ENCODE assay signal across 8 mouse cellular contexts in genomic region chr11:116501005-116501746, GRCm38 (mm10). TPM values are rescaled to one million over a fixed set of nuclear protein-coding genes. Genes with fewer than 3 reads are reported as not detected.
DNase-seq lines count a peak whose midpoint lies in the region; ATAC-seq and TF ChIP-seq lines count a peak whose summit lies in the region.

No protein-coding gene starts in this region.

- H3K4me2 ChIP-seq in CH12.LX (ENCODE audit: insufficient read depth, low read depth, poor library complexity, severe bottlenecking), result no peak overlapping the region
- H3K4me2 ChIP-seq in limb, embryonic 14.5 days (replicated peaks; ENCODE audit: low read depth, low read length, severe bottlenecking), result no peak overlapping the region
- H3K4me2 ChIP-seq in neural tube, embryonic 12.5 days (replicated peaks), result no peak overlapping the region

- H3K9ac ChIP-seq in CH12.LX (ENCODE audit: insufficient read depth, low read depth), result no peak overlapping the region
- no peak overlapping the region for H3K9ac ChIP-seq in limb, embryonic 14.5 days (ENCODE audit: low read depth, low read length, severe bottlenecking)
- H3K9ac ChIP-seq in neural tube, embryonic 12.5 days, result no peak overlapping the region

- H3K27me3 ChIP-seq in CH12.LX (replicated peaks), result no peaks in the 10 kb centered on the region
- no peaks in the 10 kb centered on the region for H3K27me3 ChIP-seq in limb, embryonic 14.5 days (ENCODE audit: control insufficient read depth, insufficient read depth, low read length)
- H3K27me3 ChIP-seq in neural tube, embryonic 12.5 days (replicated peaks), result no peaks in the 10 kb centered on the region

- no peak for TF ChIP-seq EP300 in CH12.LX (IDR thresholded peaks at IDR 0.05; ENCODE audit: low read length)

- peaks cover 0 to 13% of the 10 kb centered on the region in 2 experiments; a peak in 2 of 4 replicates for H3K4me1 ChIP-seq in CH12.LX (ENCODE audit: control insufficient read depth in 1 of 2, insufficient read depth in 2 of 2)
- peaks cover 6% of the 10 kb centered on the region for H3K4me1 ChIP-seq in limb, embryonic 14.5 days (ENCODE audit: control insufficient read depth, insufficient read depth, low read length)
- H3K4me1 ChIP-seq in neural tube, embryonic 12.5 days, result peaks cover 4% of the 10 kb centered on the region; the same call in 1 of the 2 replicates

- no peak for TF ChIP-seq POLR2A in CH12.LX (IDR thresholded peaks at IDR 0.05; ENCODE audit: low read depth, low read length)
- TF ChIP-seq POLR2A in limb, embryonic 14.5 days (IDR thresholded peaks at IDR 0.05; ENCODE audit: borderline replicate concordance, extremely low read depth, insufficient read depth, insufficient read length), result no peak

- H3K9me3 ChIP-seq in CH12.LX (replicated peaks; ENCODE audit: low read length), result peaks cover 2% of the 10 kb centered on the region
- no peaks in the 10 kb centered on the region for H3K9me3 ChIP-seq in limb, embryonic 14.5 days (ENCODE audit: control insufficient read depth, low read length)
- H3K9me3 ChIP-seq in neural tube, embryonic 12.5 days, result no peaks in the 10 kb centered on the region

- peak; percentile 53 to 78 for DNase-seq in heart, adult 18-20 months
- DNase-seq in heart, postnatal 25 days (ENCODE audit: low spot score), result no peak
- peak; percentile 52 for DNase-seq in CH12.LX (ENCODE audit: extremely low read depth)
- peak; percentile 75 to 76 for DNase-seq in cerebellum, postnatal 14 days
- DNase-seq in heart, postnatal 14 days, result peak; percentile 35 to 58
- peak; percentile 85 for DNase-seq in limb, embryonic 14.5 days (ENCODE audit: low spot score)

- TF ChIP-seq RAD21 in CH12.LX (IDR thresholded peaks at IDR 0.05; ENCODE audit: low read depth, low read length), result peak; percentile 70

- dilution Hi-C loops in CH12.LX (cut with MboI; ENCODE audit: extremely low pct_ligation_motif_present, extremely low pct_unique_long_range_greater_than_20kb, low sequenced_read_pairs), result no loop called here

- intact Hi-C loops in heart, postnatal 25 days (cut with DNase I), result loop anchor here (1.0 to 2.0 kb wide), 2 partner anchors 33 to 128 kb away; no protein-coding TSS in a partner anchor
- intact Hi-C loops in heart, postnatal 14 days (cut with DNase I), result loop anchor here (1.0 to 2.0 kb wide), 2 partner anchors 33 to 126 kb away; partner anchors contain the start of gene Rhbdf2

- in situ Hi-C loops in CH12.LX (cut with MboI; ENCODE audit: low pct_ligation_motif_present, low pct_unique_long_range_greater_than_20kb, low sequenced_read_pairs), result no loop called here

- no peak overlapping the region for H3K4me3 ChIP-seq in CH12.LX (replicated peaks in 1 of 3; ENCODE audit: low read depth in 2 of 3, low read length in 2 of 3, poor library complexity in 1 of 3)
- no peak overlapping the region for H3K4me3 ChIP-seq in limb, embryonic 14.5 days (replicated peaks; ENCODE audit: low read length)
- no peak overlapping the region for H3K4me3 ChIP-seq in neural tube, embryonic 12.5 days

- peak; percentile 28; the same call in 1 of the 2 replicates for ATAC-seq in limb, embryonic 14.5 days (ENCODE audit: low FRiP score, low read depth)
- no peak for ATAC-seq in neural tube, embryonic 12.5 days (ENCODE audit: low FRiP score, low read depth)
- no peak for ATAC-seq in inflammation-experienced regulatory T-cells, adult 6 months

- H3K36me3 ChIP-seq in CH12.LX (replicated peaks in 1 of 2; ENCODE audit: control insufficient read depth in 1 of 2, insufficient read depth in 1 of 2, low read length in 1 of 2), result no peaks in the 10 kb centered on the region
- H3K36me3 ChIP-seq in limb, embryonic 14.5 days (ENCODE audit: control insufficient read depth, insufficient read depth, low read length), result no peaks in the 10 kb centered on the region
- H3K36me3 ChIP-seq in neural tube, embryonic 12.5 days, result no peaks in the 10 kb centered on the region

- no peak overlapping the region for H3K27ac ChIP-seq in CH12.LX (ENCODE audit: insufficient read depth, low read depth)
- H3K27ac ChIP-seq in limb, embryonic 14.5 days (replicated peaks; ENCODE audit: low read depth, low read length), result no peak overlapping the region
- H3K27ac ChIP-seq in neural tube, embryonic 12.5 days, result peak overlapping the region; percentile 11; the same call in 1 of the 2 replicates

- H3K79me2 ChIP-seq in CH12.LX (replicated peaks; ENCODE audit: control insufficient read depth, extremely low read depth, insufficient read depth, poor library complexity, severe bottlenecking), result no peaks in the 10 kb centered on the region

- WGBS in limb, embryonic 14.5 days, result 21% methylated on average over 7 of the region's 7 CpGs
- 31% methylated on average over 7 of the region's 7 CpGs for WGBS in neural tube, embryonic 12.5 days

- peak; percentile 48 to 82 for TF ChIP-seq CTCF in CH12.LX (conservative IDR thresholded peaks at IDR 0.05 in 1 of 2, IDR thresholded peaks at IDR 0.05 in 1 of 2; ENCODE audit: low read depth in 2 of 2, low read length in 2 of 2)

TF ChIP-seq in CH12.LX, 34 proteins besides CTCF, POLR2A, EP300 and RAD21:
- TF ChIP-seq MAFK (IDR thresholded peaks at IDR 0.05; ENCODE audit: insufficient replicate concordance, low read length) (peak; percentile 99), TBP (conservative IDR thresholded peaks at IDR 0.05; ENCODE audit: low read depth, low read length) (no peak), NRF1 (IDR thresholded peaks at IDR 0.05; ENCODE audit: low read depth, low read length) (no peak), JUN (IDR thresholded peaks at IDR 0.05; ENCODE audit: insufficient read depth, low read depth, low read length) (no peak), TCF12 (IDR thresholded peaks at IDR 0.05; ENCODE audit: low read depth, low read length) (no peak), UBTF (IDR thresholded peaks at IDR 0.05; ENCODE audit: low read depth, low read length) (no peak), CHD1 (IDR thresholded peaks at IDR 0.05; ENCODE audit: low read depth, low read length) (no peak), ETS1 (conservative IDR thresholded peaks at IDR 0.05; ENCODE audit: low read depth, low read length) (no peak), RCOR1 (conservative IDR thresholded peaks at IDR 0.05; ENCODE audit: low read depth, low read length) (no peak), E2F4 (IDR thresholded peaks at IDR 0.05; ENCODE audit: insufficient replicate concordance, low read depth, low read length) (no peak), PAX5 (IDR thresholded peaks at IDR 0.05; ENCODE audit: low read length) (no peak), MXI1 (IDR thresholded peaks at IDR 0.05; ENCODE audit: low read depth, low read length) (no peak), MYC (IDR thresholded peaks at IDR 0.05; ENCODE audit: low read depth, low read length) (no peak), KAT2A (IDR thresholded peaks at IDR 0.05; ENCODE audit: insufficient replicate concordance, low read length) (no peak), ZMIZ1 (IDR thresholded peaks at IDR 0.05; ENCODE audit: low read depth, low read length) (no peak), JUND (conservative IDR thresholded peaks at IDR 0.05; ENCODE audit: low read depth, low read length) (peak; percentile 34; the same call in 1 of the 2 replicates), ZNF384 (IDR thresholded peaks at IDR 0.05; ENCODE audit: low read depth, low read length) (no peak), ZKSCAN1 (IDR thresholded peaks at IDR 0.05; ENCODE audit: borderline replicate concordance, low read depth, low read length) (no peak), SMC3 (IDR thresholded peaks at IDR 0.05; ENCODE audit: low read depth, low read length) (peak; percentile 68), GABPA (IDR thresholded peaks at IDR 0.05; ENCODE audit: insufficient replicate concordance, low read depth, low read length) (no peak)

RNA-seq across cellular contexts. Expression of gene Prpsap1, which starts 7.2 kb away (rescaled TPM):
- total RNA-seq in heart, adult 18-20 months (2021), result 10 to 100 TPM; 25.1 to 29.4 TPM
- 10 to 100 TPM; 33.2 to 35.1 TPM for total RNA-seq in heart, postnatal 25 days (2021)
- 114 and 118 TPM in 2 replicates for total RNA-seq in CH12.LX (2012; rRNA removed)
- 79.8 and 93.5 TPM in 2 replicates for total RNA-seq in CH12.LX (2014; rRNA removed)
- 112 and 114 TPM in 2 replicates for polyA plus RNA-seq in CH12.LX (2012; ENCODE audit: insufficient read length, low read depth)
- 10 to 100 TPM; 41.5 to 45.4 TPM for total RNA-seq in heart, postnatal 14 days (2021)
- polyA plus RNA-seq in limb, embryonic 14.5 days (2012; rRNA removed), result 134 and 144 TPM in 2 replicates
- 148 and 157 TPM in 2 replicates for polyA plus RNA-seq in limb, embryonic 14.5 days (2014; fragmentation: Nextera tagmentation; extraction: Ambion mirVana)
- 199 and 200 TPM in 2 replicates for polyA plus RNA-seq in neural tube, embryonic 12.5 days (2016; fragmentation: Nextera tagmentation; extraction: Ambion mirVana)
- 10 to 100 TPM; 23.4 to 58.2 (median 50.6) TPM for polyA plus RNA-seq in inflammation-experienced regulatory T-cells, adult 6 months (2017; shearing (Covaris generic))

RNA-seq across cellular contexts. Expression of gene Sphk1, which starts 29.5 kb away (rescaled TPM):
- total RNA-seq in heart, adult 18-20 months (2021), result 1 to 10 TPM in 1 of 2 experiments, under 1 TPM in 1; 0.94 to 1.4 TPM
- total RNA-seq in heart, postnatal 25 days (2021), result 1 to 10 TPM; 1.4 to 1.9 TPM
- 0.84 and 2.1 TPM in 2 replicates for total RNA-seq in CH12.LX (2012; rRNA removed)
- total RNA-seq in CH12.LX (2014; rRNA removed), result 0.20 and 0.89 TPM in 2 replicates
- polyA plus RNA-seq in CH12.LX (2012; ENCODE audit: insufficient read length, low read depth), result 0.26 and 0.50 TPM in 2 replicates
- total RNA-seq in heart, postnatal 14 days (2021), result 1 to 10 TPM; 2.6 to 2.7 TPM
- polyA plus RNA-seq in limb, embryonic 14.5 days (2012; rRNA removed), result 3.8 and 4.7 TPM in 2 replicates
- 3.2 and 3.4 TPM in 2 replicates for polyA plus RNA-seq in limb, embryonic 14.5 days (2014; fragmentation: Nextera tagmentation; extraction: Ambion mirVana)
- 7.6 and 9.3 TPM in 2 replicates for polyA plus RNA-seq in neural tube, embryonic 12.5 days (2016; fragmentation: Nextera tagmentation; extraction: Ambion mirVana)
- not detected for polyA plus RNA-seq in inflammation-experienced regulatory T-cells, adult 6 months (2017; shearing (Covaris generic))

RNA-seq across cellular contexts. Expression of gene Qrich2, which starts 35.1 kb away (rescaled TPM):
- total RNA-seq in heart, adult 18-20 months (2021), result under 1 TPM in 1 of 2 experiments, not detected in 1; 0.05 TPM
- total RNA-seq in heart, postnatal 25 days (2021), result not detected
- total RNA-seq in CH12.LX (2012; rRNA removed), result 0.13 and 0.38 TPM in 2 replicates
- total RNA-seq in CH12.LX (2014; rRNA removed), result 0.23 and 0.32 TPM in 2 replicates
- 0.29 and 0.37 TPM in 2 replicates for polyA plus RNA-seq in CH12.LX (2012; ENCODE audit: insufficient read length, low read depth)
- not detected for total RNA-seq in heart, postnatal 14 days (2021)
- 0.09 and 0.33 TPM in 2 replicates for polyA plus RNA-seq in limb, embryonic 14.5 days (2012; rRNA removed)
- 0.17 and 0.36 TPM in 2 replicates for polyA plus RNA-seq in limb, embryonic 14.5 days (2014; fragmentation: Nextera tagmentation; extraction: Ambion mirVana)
- polyA plus RNA-seq in neural tube, embryonic 12.5 days (2016; fragmentation: Nextera tagmentation; extraction: Ambion mirVana), result not detected in 2 replicates
- polyA plus RNA-seq in inflammation-experienced regulatory T-cells, adult 6 months (2017; shearing (Covaris generic)), result not detected
